Mouse (Mus musculus) E14TG2a.4 (cell line): ENCODE data around the gene Dnajc6.

Experiments
- CTCF ChIP-seq: conservative IDR thresholded peaks from 2 replicates; pipeline ENCODE4 v1.5.1; 2014; ENCODE audit warnings: low read length
- NANOG ChIP-seq: IDR thresholded peaks from 2 replicates; pipeline ENCODE4 v1.6.1; 2014; ENCODE audit warnings: borderline replicate concordance, low read length, mixed read lengths
- POU5F1 ChIP-seq: IDR thresholded peaks from 2 replicates; pipeline ENCODE4 v1.6.1; 2014; ENCODE audit warnings: low read length, borderline replicate concordance

GRCm38 (mm10) chr4:101451089-101451488, 45.4 kb upstream of the Dnajc6 start:
- TF ChIP-seq CTCF (no peak), POU5F1 (no peak), NANOG (no peak)
